Mouse (Mus musculus) thymus, adult 2 months (tissue): ENCODE results near the gene Cdh23. TPM values are rescaled to one million over a fixed set of nuclear protein-coding genes. Genes with fewer than 3 reads are reported as not detected.

Experiments
- DNase-seq: peaks from one replicate; pipeline ENCODE4 v3.0.0; 2021
- H3K27ac ChIP-seq: fragments of 200-500 bp; 2 replicates; pipeline ENCODE4 v1.5.1; 2012; ENCODE audit warnings: low read length, control low read depth; ENCODE audit not compliant: control insufficient read depth, insufficient read depth
- H3K27me3 ChIP-seq: fragments of 200-500 bp; 2 replicates; pipeline ENCODE4 v1.6.1; 2012; ENCODE audit warnings: mild to moderate bottlenecking, low read length, moderate library complexity, mixed read lengths; ENCODE audit not compliant: control insufficient read depth, insufficient read depth
- H3K36me3 ChIP-seq: fragments of 200-500 bp; 2 replicates; pipeline ENCODE4 v1.6.1; 2012; ENCODE audit warnings: mild to moderate bottlenecking, low read length, moderate library complexity; ENCODE audit not compliant: control insufficient read depth, insufficient read depth
- H3K4me1 ChIP-seq: fragments of 200-500 bp; replicated peaks from 2 replicates; pipeline ENCODE4 v1.6.1; 2012; ENCODE audit warnings: low read length; ENCODE audit not compliant: control insufficient read depth, insufficient read depth
- H3K4me3 ChIP-seq: fragments of 200-500 bp; 2 replicates; pipeline ENCODE4 v1.5.1; 2012; ENCODE audit warnings: mild to moderate bottlenecking, low read length, control low read depth, moderate library complexity; ENCODE audit not compliant: control insufficient read depth, insufficient read depth
- CTCF ChIP-seq: fragments of 200-500 bp; IDR thresholded peaks from 2 replicates; pipeline ENCODE4 v1.5.1; 2012; ENCODE audit warnings: mild to moderate bottlenecking, control low read depth, low read length, moderate library complexity, borderline replicate concordance; ENCODE audit not compliant: control insufficient read depth, poor library complexity, insufficient read depth; ENCODE audit errors: extremely low read depth
- POLR2A ChIP-seq: fragments of 200-500 bp; IDR thresholded peaks from 2 replicates; pipeline ENCODE4 v1.6.1; 2012; ENCODE audit warnings: mild to moderate bottlenecking, low read length, control low read depth, moderate library complexity; ENCODE audit not compliant: control insufficient read depth, poor library complexity, insufficient read depth; ENCODE audit errors: extremely low read depth
- WGBS: fragments of 180-500 bp; shearing (Covaris S2); methylation state at CpG from one replicate; pipeline ENCODE4 v1.1.7; 2018; 5-methylcytosine and 5-hydroxymethylcytosine counted together
- polyA plus RNA-seq: library from polyadenylated mRNA; depleted of rRNA; stranded (reverse); fragments of >200 nt; gene quantifications from 2 replicates; pipeline ENCODE4 v1.2.3, GENCODE M21; 2012

Gene Cdh23
- polyA plus RNA-seq, 1 experiment, result 3.5 TPM

DNA sequence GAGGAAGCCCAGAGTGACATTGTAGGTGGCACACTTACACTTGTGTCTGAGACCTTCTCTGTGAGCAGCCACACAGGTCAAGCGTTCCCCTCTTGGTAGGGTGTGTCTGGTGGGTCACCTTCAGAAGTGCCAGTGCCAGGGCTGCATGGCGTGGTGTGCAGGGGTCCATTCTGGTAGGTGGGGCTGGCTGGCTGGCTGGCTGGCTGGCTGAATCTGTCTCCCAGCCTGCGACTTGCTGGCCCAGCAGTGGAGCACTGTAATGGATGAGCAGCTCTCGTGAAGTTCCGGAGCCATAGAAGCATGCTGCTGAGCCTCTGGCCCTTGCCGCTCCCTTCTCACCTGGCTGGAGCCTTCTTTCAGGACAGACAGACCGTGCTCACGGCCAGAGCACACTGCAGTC, 411.1 kb downstream of the Cdh23 start:
- H3K36me3 ChIP-seq, result no peaks in the 10 kb centered on the region; the same call in 1 of the 2 replicates
- TF ChIP-seq POLR2A (no peak), CTCF (no peak)
- 56% methylated on average over 8 of the region's 8 CpGs for WGBS
- no peaks in the 10 kb centered on the region for H3K27me3 ChIP-seq
- H3K4me3 ChIP-seq, result peak overlapping the region; percentile 47
- DNase-seq, result no peak
- peak overlapping the region; percentile 99 for H3K27ac ChIP-seq
- peaks cover 83% of the 10 kb centered on the region for H3K4me1 ChIP-seq

DNA sequence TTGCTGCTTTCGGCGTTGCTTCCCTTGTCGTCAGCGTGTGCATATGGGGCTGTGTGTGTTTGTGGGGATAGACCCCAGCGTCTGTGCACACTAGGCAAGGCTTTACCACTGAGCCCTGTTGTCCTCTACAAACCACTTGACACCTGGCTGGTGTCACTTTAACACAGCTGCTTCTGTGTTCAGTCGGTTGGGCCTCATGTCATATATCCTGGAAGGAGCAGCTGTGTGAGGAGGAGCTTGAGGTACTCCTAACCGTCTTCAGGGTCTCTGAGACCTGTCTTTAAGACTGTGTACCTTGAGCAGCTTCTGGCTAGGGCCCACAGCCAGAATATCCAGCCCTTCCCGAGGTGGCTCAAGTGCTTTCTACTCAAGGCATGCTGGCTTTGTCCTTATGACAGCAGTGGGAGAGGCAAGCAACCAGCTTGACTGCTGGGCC, 411.6 kb downstream of the Cdh23 start:
- 4% methylated on average over 8 of the region's 8 CpGs for WGBS
- H3K27ac ChIP-seq, result peak overlapping the region; percentile 99

DNA sequence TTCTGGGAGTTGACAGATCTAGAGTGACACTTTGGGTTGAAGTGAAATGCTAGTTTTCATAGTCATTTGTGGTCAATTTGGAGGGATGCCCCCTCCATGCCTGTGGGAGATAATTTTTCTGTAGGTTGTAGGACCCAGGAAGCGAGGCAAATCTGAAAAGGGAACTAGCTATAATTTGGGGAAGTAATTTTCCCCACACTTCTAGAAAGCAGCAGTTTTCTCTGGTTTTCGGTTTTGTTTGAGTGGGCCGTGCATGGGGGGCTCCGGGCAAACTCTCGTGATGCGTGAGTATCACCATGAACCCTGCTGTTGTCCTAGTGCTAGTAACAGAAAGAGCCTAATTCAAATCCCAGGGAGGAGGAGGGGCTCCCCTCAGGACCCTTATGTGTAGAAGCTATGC, 412.0 kb downstream of the Cdh23 start:
- H3K4me1 ChIP-seq, result peaks cover 81% of the 10 kb centered on the region
- peak overlapping the region; percentile 7 for H3K4me3 ChIP-seq
- TF ChIP-seq CTCF, result no peak
- TF ChIP-seq POLR2A, result no peak
- H3K27me3 ChIP-seq, result no peaks in the 10 kb centered on the region
- 12% methylated on average over 6 of the region's 6 CpGs for WGBS
- H3K36me3 ChIP-seq, result no peaks in the 10 kb centered on the region; the same call in 1 of the 2 replicates
- DNase-seq, result no peak
- H3K27ac ChIP-seq, result peak overlapping the region; percentile 99

More for the DNA sequence above, 411.6 kb downstream of the Cdh23 start:
- no peaks in the 10 kb centered on the region; the same call in 1 of the 2 replicates for H3K36me3 ChIP-seq
- H3K4me1 ChIP-seq, result peaks cover 83% of the 10 kb centered on the region
- DNase-seq, result peak; percentile 81
- TF ChIP-seq CTCF, result no peak
- TF ChIP-seq POLR2A, result peak; percentile 69; the same call in 1 of the 2 replicates
- H3K4me3 ChIP-seq, result peak overlapping the region; percentile 47
- no peaks in the 10 kb centered on the region for H3K27me3 ChIP-seq

DNA sequence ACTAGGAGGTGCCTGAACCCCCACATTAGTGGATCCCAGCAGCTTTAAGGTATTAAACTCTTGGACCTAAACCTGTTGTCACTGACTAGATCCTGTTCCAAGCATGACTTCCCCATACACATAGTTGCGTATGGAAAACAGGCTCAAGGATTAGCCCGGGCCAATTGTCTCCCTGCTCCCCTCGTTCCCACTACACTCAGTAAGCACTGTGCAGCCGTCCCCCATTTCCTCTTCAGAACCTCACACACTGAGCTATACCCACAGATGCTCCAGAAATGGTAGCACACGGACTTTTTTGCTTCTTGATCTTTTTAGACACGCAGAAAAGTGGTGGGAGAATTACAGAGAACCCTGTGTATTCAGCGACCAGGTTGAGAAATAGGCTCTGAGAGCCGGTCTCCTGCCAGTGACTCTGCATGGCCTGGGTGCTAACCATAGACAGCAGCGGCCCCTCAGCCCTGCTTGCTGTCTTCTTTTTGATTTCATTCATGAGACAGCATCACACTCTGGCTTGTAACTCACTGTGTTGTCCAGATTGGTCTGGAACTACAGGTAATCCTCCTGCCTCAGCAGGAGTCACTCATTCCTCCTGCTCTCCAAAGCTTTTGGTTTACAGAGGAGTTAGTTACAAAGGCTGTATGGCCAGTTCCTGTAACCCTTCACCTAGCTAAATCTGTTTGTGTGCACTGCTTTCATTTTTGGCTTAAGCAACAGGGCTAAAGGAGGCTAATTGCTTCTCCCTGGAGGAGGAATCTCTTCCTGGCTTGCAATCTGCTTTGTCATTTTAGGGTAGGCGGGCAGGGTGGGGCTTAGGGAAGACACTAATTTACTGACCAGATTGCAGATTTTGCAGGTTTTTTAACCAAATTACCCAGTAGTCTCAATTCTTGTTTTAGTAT, 413.9 kb downstream of the Cdh23 start:
- Histone ChIP-seq H3K27me3 (no peaks in the 10 kb centered on the region), H3K4me3 (peak overlapping the region; percentile 17), H3K36me3 (no peaks in the 10 kb centered on the region; the same call in 1 of the 2 replicates), H3K4me1 (peaks cover 70% of the 10 kb centered on the region), H3K27ac (peak overlapping the region; percentile 99)
- 20% methylated on average over 10 of the region's 10 CpGs for WGBS
- TF ChIP-seq POLR2A (no peak), CTCF (no peak)
- DNase-seq, result peak; percentile 51

DNA sequence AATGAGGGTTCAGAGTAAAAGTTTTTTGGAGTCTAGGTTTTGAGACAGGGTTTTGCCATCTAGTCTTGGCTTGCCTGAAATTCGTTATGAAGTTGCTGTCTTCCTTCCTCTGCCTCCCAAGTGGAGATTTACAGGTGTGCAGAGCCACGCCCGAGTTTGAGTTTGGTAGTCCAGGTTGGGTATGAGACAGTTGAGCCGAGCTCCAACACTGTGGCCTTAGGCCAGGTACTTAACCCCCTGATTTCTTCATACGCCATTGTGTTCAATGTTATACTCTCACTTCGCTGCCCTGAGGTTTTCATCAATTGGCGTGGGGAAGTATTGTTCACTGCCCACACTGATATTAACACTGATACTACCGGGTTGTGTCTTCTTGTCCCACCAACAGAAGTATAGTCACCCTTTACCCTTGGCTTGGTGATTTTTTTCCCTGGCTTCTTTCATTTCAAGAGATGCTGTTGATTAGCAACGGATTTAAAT, 414.7 kb downstream of the Cdh23 start:
- DNase-seq, result no peak
- H3K4me1 ChIP-seq, result peaks cover 68% of the 10 kb centered on the region
- no peaks in the 10 kb centered on the region for H3K27me3 ChIP-seq
- H3K36me3 ChIP-seq, result no peaks in the 10 kb centered on the region; the same call in 1 of the 2 replicates
- WGBS, result 62% methylated on average over 9 of the region's 9 CpGs
- H3K4me3 ChIP-seq, result no peak overlapping the region; the same call in 1 of the 2 replicates
- TF ChIP-seq POLR2A, result no peak
- TF ChIP-seq CTCF, result no peak
- H3K27ac ChIP-seq, result peak overlapping the region; percentile 80

DNA sequence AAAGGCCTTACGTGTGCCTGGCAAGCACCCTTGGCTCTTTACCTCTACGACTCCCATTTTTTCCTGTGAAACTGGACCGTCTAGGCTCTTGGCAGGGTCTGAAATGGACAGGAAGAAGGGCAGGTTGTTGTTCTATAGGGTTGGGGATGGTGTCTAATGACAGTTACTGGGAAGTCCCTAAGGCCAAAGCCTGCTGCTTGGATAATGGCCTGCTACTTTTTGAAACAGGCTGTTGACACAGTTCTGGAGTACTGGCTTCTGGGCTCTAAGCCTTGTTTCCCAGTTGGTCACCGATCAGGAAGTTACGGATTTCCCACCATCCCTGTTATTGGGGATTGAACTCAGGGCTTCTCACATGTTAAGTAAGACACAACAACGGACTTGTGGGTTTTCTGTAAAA, 415.9 kb downstream of the Cdh23 start:
- Histone ChIP-seq H3K36me3 (no peaks in the 10 kb centered on the region), H3K4me3 (peak overlapping the region; percentile 41; the same call in 1 of the 2 replicates), H3K27ac (peak overlapping the region; percentile 77), H3K4me1 (peaks cover 55% of the 10 kb centered on the region), H3K27me3 (no peaks in the 10 kb centered on the region)
- no peak for DNase-seq
- no peak for TF ChIP-seq CTCF
- TF ChIP-seq POLR2A, result no peak
- 83% methylated on average over 6 of the region's 6 CpGs for WGBS
